Mouse (Mus musculus) frontal cortex, postnatal 36 days (tissue): ENCODE results near the gene Psg28.
"Not testable (repeated sequence)": the region's sequence is repeated elsewhere in the genome, so short reads cannot be mapped to it uniquely, and the experiment has no call there.

Source experiments
- DNase-seq, 2 experiments: peaks; one replicate each; pipeline ENCODE4 v3.0.0; 2022; ENCODE audit warnings: low spot score in 2 of 2

Gene Psg28

DNA sequence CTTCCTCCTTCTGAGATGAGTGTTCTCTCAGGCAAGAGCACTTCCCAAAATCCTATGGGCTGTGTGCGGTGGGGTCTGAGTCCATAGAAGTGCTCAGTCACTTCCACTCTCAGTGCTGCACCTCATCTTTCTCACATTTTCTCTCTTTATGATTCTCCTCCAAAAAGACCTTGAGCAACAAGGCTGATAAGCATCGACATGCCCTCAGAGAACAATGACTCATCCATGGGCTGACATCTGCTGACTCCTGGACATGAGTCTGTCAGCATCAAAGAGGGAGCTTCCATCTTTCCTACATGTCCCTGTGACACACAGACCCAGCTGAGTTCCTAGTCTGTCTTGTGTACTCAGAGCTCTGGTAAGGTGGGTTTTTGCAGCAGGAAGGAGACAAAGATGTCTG lies at the start of gene Psg28:
Gene Psg28, minus strand, starts transcription at position 101 of the 400 bp plus-strand sequence.
- DNase-seq: not testable (repeated sequence)

DNA sequence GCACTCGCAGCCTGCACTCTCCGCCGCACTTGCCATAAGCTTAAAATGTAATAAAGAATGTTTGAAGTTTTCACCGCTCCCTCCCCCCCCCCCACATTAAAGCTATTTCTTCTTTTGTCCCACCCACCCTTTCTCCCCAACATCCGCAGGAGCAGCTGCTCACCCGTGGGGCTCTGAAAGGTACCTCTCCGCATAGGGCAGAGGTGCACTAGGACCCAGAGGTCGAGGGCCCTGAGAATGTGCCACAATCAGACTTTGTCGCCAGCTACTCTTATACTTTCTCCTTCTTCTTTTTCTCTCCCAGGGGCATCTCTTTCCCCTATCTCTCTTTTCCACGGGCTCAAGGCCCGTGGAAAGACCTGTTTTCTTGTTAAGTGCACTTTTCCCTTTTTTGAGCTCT lies 28.4 kb downstream of the Psg28 start:
- no peak for DNase-seq

- no peak for DNase-seq
Measured at GRCm38 (mm10) chr7:18402527-18403237, 29.2 kb downstream of the Psg28 start.

DNA sequence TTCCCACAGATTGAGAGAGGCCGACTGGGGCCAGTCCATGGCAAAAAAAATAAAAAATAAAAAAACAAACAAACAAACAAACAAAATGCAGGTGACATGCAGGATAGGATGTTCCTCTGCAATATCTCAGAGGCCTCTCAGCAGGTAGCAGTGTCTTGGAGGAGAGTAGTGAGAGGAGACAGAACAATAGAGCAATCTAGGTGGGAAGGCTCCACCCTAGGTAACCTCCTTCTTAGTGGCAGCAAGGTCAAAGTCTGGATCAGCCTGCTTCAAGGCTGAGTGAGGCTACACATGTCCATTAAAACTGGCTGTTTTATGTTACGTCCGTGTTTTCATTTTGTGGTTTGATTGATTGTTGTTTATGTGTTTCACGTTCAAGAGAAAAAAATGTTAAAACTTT lies 40.4 kb downstream of the Psg28 start:
- DNase-seq: not testable (repeated sequence)

DNA sequence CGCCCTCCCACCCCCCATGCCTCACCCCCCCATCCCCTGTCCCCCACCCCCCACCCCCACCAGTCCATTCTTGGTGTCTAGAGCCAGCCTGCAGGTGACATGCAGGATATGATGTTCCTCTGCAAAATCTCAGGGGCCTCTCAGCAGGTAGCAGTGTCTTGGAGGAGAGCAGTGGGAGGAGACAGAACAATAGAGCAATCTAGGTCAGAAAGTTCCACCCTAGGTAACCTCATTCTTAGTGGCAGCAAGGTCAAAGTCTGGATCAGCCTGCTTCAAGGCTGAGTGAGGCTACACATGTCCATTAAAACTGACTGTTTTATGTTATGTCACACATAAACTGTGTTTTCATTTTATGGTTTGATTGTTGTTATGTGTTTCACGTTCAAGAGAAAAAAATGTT lies 53.5 kb downstream of the Psg28 start:
- DNase-seq: no peak
